ENCODE assay signal across 28 mouse cellular contexts in genomic region chr1:163355626-163356156, GRCm38 (mm10). TPM values are rescaled to one million over a fixed set of nuclear protein-coding genes. Genes with fewer than 3 reads are reported as not detected.
DNase-seq lines count a peak whose midpoint lies in the region; ATAC-seq and TF ChIP-seq lines count a peak whose summit lies in the region.
"Had no signal": no experiment of that assay in that cellular context is flagged by ENCODE, and none has a peak within 500 bp of the region (broad histone marks: within the 10 kb centered on the region; RNA-seq: fewer than 3 reads in every experiment).

No protein-coding gene starts in this region.

- H3K9ac ChIP-seq in hindbrain, postnatal 0 days (replicated peaks; ENCODE audit: low read length), result no peak overlapping the region
- H3K9ac ChIP-seq in hindbrain, embryonic 11.5 days (ENCODE audit: low read depth, low read length), result no peak overlapping the region
- no peak overlapping the region for H3K9ac ChIP-seq in embryonic facial prominence, embryonic 11.5 days (replicated peaks; ENCODE audit: low read length)
- H3K9ac ChIP-seq in heart, embryonic 11.5 days (ENCODE audit: low read depth, low read length), result no peak overlapping the region
- H3K9ac ChIP-seq: forebrain, embryonic 13.5 days; liver, embryonic 13.5 days; lung, embryonic 15.5 days; neural tube, embryonic 12.5 days had no signal

- no peak overlapping the region for H3ac ChIP-seq in myocyte (ENCODE audit: control insufficient read depth, insufficient read length)

- H3K9me3 ChIP-seq in hindbrain, postnatal 0 days (ENCODE audit: low read length), result no peaks in the 10 kb centered on the region
- no peaks in the 10 kb centered on the region for H3K9me3 ChIP-seq in hindbrain, embryonic 11.5 days (ENCODE audit: control insufficient read depth, low read length)
- H3K9me3 ChIP-seq in embryonic facial prominence, embryonic 11.5 days (replicated peaks; ENCODE audit: control insufficient read depth, low read length), result no peaks in the 10 kb centered on the region
- H3K9me3 ChIP-seq in heart, embryonic 11.5 days (replicated peaks; ENCODE audit: control insufficient read depth, low read length), result no peaks in the 10 kb centered on the region
- H3K9me3 ChIP-seq: forebrain, embryonic 13.5 days; heart, embryonic 10.5 days; hindbrain, embryonic 10.5 days; liver, embryonic 13.5 days; lung, embryonic 15.5 days; midbrain, embryonic 10.5 days; neural tube, embryonic 12.5 days had no signal

- no peak overlapping the region for H3K4me2 ChIP-seq in hindbrain, postnatal 0 days (ENCODE audit: low read depth, low read length)
- no peak overlapping the region for H3K4me2 ChIP-seq in hindbrain, embryonic 11.5 days (replicated peaks; ENCODE audit: low read depth, low read length)
- H3K4me2 ChIP-seq in embryonic facial prominence, embryonic 11.5 days (ENCODE audit: low read depth, low read length), result no peak overlapping the region
- peak overlapping the region; percentile 8 for H3K4me2 ChIP-seq in myocyte (ENCODE audit: low read depth)
- no peak overlapping the region for H3K4me2 ChIP-seq in heart, embryonic 11.5 days
- H3K4me2 ChIP-seq: forebrain, embryonic 13.5 days; liver, embryonic 13.5 days; lung, embryonic 15.5 days; neural tube, embryonic 12.5 days had no signal

- H3K4me3 ChIP-seq in hindbrain, postnatal 0 days (ENCODE audit: low read length), result no peak overlapping the region
- H3K4me3 ChIP-seq in hindbrain, embryonic 11.5 days (ENCODE audit: low read depth, low read length), result no peak overlapping the region
- H3K4me3 ChIP-seq in embryonic facial prominence, embryonic 11.5 days (ENCODE audit: low read depth, low read length), result no peak overlapping the region
- H3K4me3 ChIP-seq in myocyte, result no peak overlapping the region
- H3K4me3 ChIP-seq in heart, embryonic 11.5 days (ENCODE audit: low read depth, low read length), result no peak overlapping the region
- H3K4me3 ChIP-seq: forebrain, embryonic 13.5 days; heart, embryonic 10.5 days; hindbrain, embryonic 10.5 days; liver, embryonic 13.5 days; lung, embryonic 15.5 days; midbrain, embryonic 10.5 days; neural tube, embryonic 12.5 days had no signal

- TF ChIP-seq CTCF in hindbrain, postnatal 0 days (IDR thresholded peaks at IDR 0.05; ENCODE audit: low read depth), result no peak

- H3K36me3 ChIP-seq in hindbrain, postnatal 0 days (ENCODE audit: insufficient read depth, low read length), result no peaks in the 10 kb centered on the region
- no peaks in the 10 kb centered on the region for H3K36me3 ChIP-seq in hindbrain, embryonic 11.5 days (ENCODE audit: control insufficient read depth, insufficient read depth, low read length)
- H3K36me3 ChIP-seq in embryonic facial prominence, embryonic 11.5 days (replicated peaks; ENCODE audit: control insufficient read depth, insufficient read depth, low read depth, low read length), result no peaks in the 10 kb centered on the region
- H3K36me3 ChIP-seq in myocyte (ENCODE audit: control insufficient read depth, insufficient read depth), result no peaks in the 10 kb centered on the region
- H3K36me3 ChIP-seq in heart, embryonic 11.5 days (ENCODE audit: control insufficient read depth, insufficient read depth, low read length), result no peaks in the 10 kb centered on the region
- H3K36me3 ChIP-seq: heart, embryonic 10.5 days; hindbrain, embryonic 10.5 days; liver, embryonic 13.5 days; lung, embryonic 15.5 days; midbrain, embryonic 10.5 days; neural tube, embryonic 12.5 days had no signal

- WGBS in hindbrain, postnatal 0 days, result 41% methylated on average over 3 of the region's 3 CpGs
- 48% methylated on average over 3 of the region's 3 CpGs for WGBS in hindbrain, embryonic 11.5 days
- WGBS in embryonic facial prominence, embryonic 11.5 days, result 21% methylated on average over 3 of the region's 3 CpGs
- WGBS in heart, embryonic 11.5 days (ENCODE audit: insufficient replicate concordance), result 39% methylated on average over 3 of the region's 3 CpGs

- H3K27ac ChIP-seq in hindbrain, postnatal 0 days, result no peak overlapping the region
- H3K27ac ChIP-seq in hindbrain, embryonic 11.5 days (ENCODE audit: low read depth, low read length), result no peak overlapping the region
- 0 out of 2 replicates have a peak overlapping the region, but pooled peaks have one; percentile 22 for H3K27ac ChIP-seq in embryonic facial prominence, embryonic 11.5 days (replicated peaks; ENCODE audit: low read depth, low read length)
- H3K27ac ChIP-seq in heart, embryonic 11.5 days (ENCODE audit: low read depth, low read length), result no peak overlapping the region
- H3K27ac ChIP-seq: forebrain, embryonic 13.5 days; heart, embryonic 10.5 days; hindbrain, embryonic 10.5 days; kidney, postnatal 0 days; liver, embryonic 13.5 days; lung, embryonic 15.5 days; macrophage; midbrain, embryonic 10.5 days; neural tube, embryonic 12.5 days had no signal

- no peaks in the 10 kb centered on the region for H3K27me3 ChIP-seq in hindbrain, postnatal 0 days (ENCODE audit: insufficient read depth, low read length)
- H3K27me3 ChIP-seq in hindbrain, embryonic 11.5 days (ENCODE audit: control insufficient read depth, insufficient read depth, low read length), result no peaks in the 10 kb centered on the region
- no peaks in the 10 kb centered on the region for H3K27me3 ChIP-seq in embryonic facial prominence, embryonic 11.5 days (ENCODE audit: control insufficient read depth, insufficient read depth, low read length)
- H3K27me3 ChIP-seq in myocyte (ENCODE audit: control insufficient read depth, insufficient read depth, insufficient read length), result no peaks in the 10 kb centered on the region
- H3K27me3 ChIP-seq in heart, embryonic 11.5 days (ENCODE audit: control insufficient read depth, insufficient read depth, low read length), result no peaks in the 10 kb centered on the region
- H3K27me3 ChIP-seq: forebrain, embryonic 13.5 days; liver, embryonic 13.5 days; lung, embryonic 15.5 days; neural tube, embryonic 12.5 days had no signal

- ATAC-seq in hindbrain, postnatal 0 days, result no peak
- ATAC-seq in hindbrain, embryonic 11.5 days (ENCODE audit: low FRiP score), result no peak
- no peak for ATAC-seq in embryonic facial prominence, embryonic 11.5 days (replicated peaks; ENCODE audit: insufficient number of reproducible peaks, low FRiP score, low TSS enrichment, low read depth)
- ATAC-seq in heart, embryonic 11.5 days (replicated peaks; ENCODE audit: insufficient number of reproducible peaks, low FRiP score, low TSS enrichment), result no peak
- ATAC-seq: forebrain, embryonic 13.5 days; Patski had no signal

- H3K4me1 ChIP-seq in hindbrain, postnatal 0 days (ENCODE audit: insufficient read depth, low read length), result no peaks in the 10 kb centered on the region
- H3K4me1 ChIP-seq in hindbrain, embryonic 11.5 days (replicated peaks; ENCODE audit: control insufficient read depth, insufficient read depth, low read length), result no peaks in the 10 kb centered on the region
- H3K4me1 ChIP-seq in embryonic facial prominence, embryonic 11.5 days (ENCODE audit: control insufficient read depth, insufficient read depth, low read length), result no peaks in the 10 kb centered on the region; the same call in 1 of the 2 replicates
- H3K4me1 ChIP-seq in heart, embryonic 11.5 days (ENCODE audit: control insufficient read depth, insufficient read depth, low read length), result no peaks in the 10 kb centered on the region
- H3K4me1 ChIP-seq: hindbrain, embryonic 10.5 days; liver, embryonic 13.5 days; midbrain, embryonic 10.5 days; neural tube, embryonic 12.5 days had no signal

- H3K79me2 ChIP-seq in myocyte (ENCODE audit: control insufficient read depth, insufficient read depth), result no peaks in the 10 kb centered on the region

- TF ChIP-seq POLR2A in myocyte (IDR thresholded peaks at IDR 0.05; ENCODE audit: insufficient read length, low read depth), result no peak

- peak; percentile 14 for DNase-seq in hindbrain, postnatal 0 days (ENCODE audit: low spot score)
- DNase-seq in hindbrain, embryonic 11.5 days (ENCODE audit: low spot score), result no peak
- DNase-seq in embryonic facial prominence, embryonic 11.5 days (ENCODE audit: low spot score), result peak; percentile 80
- DNase-seq in hindlimb bud, embryonic 11.5 days (ENCODE audit: extremely low spot score, low read depth, low spot score), result peak; percentile 85
- no peak for DNase-seq in kidney, adult 8-10 months
- DNase-seq: adrenal gland, adult 2 months; cerebellum, adult 11 months; cerebellum, adult 9-11 months; gastrocnemius, postnatal 10 days; heart, postnatal 10 days; kidney, adult 18-20 months; left cerebral cortex, postnatal 4 days; liver, embryonic 13.5 days; right cerebral cortex, postnatal 14 days; thymus, postnatal 14 days had no signal

TF ChIP-seq in myocyte, 11 proteins besides CTCF, POLR2A, EP300 and RAD21:
- no peak for TF ChIP-seq MAX (IDR thresholded peaks at IDR 0.05; ENCODE audit: low read depth)

RNA-seq across cellular contexts. Expression of gene Prrx1, which starts 42.2 kb away (rescaled TPM):
- 3.7 and 4.8 TPM in 2 replicates for total RNA-seq in hindbrain, postnatal 0 days (2014; rRNA removed)
- 4.4 and 4.9 TPM in 2 replicates for polyA plus RNA-seq in hindbrain, postnatal 0 days (2015; fragmentation: Nextera tagmentation; extraction: Ambion mirVana)
- 51.8 and 71.0 TPM in 2 replicates for polyA plus RNA-seq in hindbrain, embryonic 11.5 days (2014; fragmentation: Nextera tagmentation; extraction: Ambion mirVana)
- 126 and 145 TPM in 2 replicates for polyA plus RNA-seq in embryonic facial prominence, embryonic 11.5 days (2014; fragmentation: Nextera tagmentation; extraction: Ambion mirVana)
- polyA plus RNA-seq in myocyte (2012; fragmentation: generic; extraction: Trizol), result 7.0 TPM
- polyA plus RNA-seq in heart, embryonic 11.5 days (2014; fragmentation: Nextera tagmentation; extraction: Ambion mirVana), result 9.1 and 9.7 TPM in 2 replicates
- total RNA-seq: common myeloid progenitor, adult 5-6 weeks; granulocyte monocyte progenitor cell, adult 5-6 weeks had no signal

RNA-seq across cellular contexts. Expression of gene Gorab, which starts 47.8 kb away (rescaled TPM):
- total RNA-seq in hindbrain, postnatal 0 days (2014; rRNA removed), result 8.1 and 10.6 TPM in 2 replicates
- polyA plus RNA-seq in hindbrain, postnatal 0 days (2015; fragmentation: Nextera tagmentation; extraction: Ambion mirVana), result 15.5 and 16.6 TPM in 2 replicates
- polyA plus RNA-seq in hindbrain, embryonic 11.5 days (2014; fragmentation: Nextera tagmentation; extraction: Ambion mirVana), result 25.1 and 31.5 TPM in 2 replicates
- 38.9 and 41.9 TPM in 2 replicates for polyA plus RNA-seq in embryonic facial prominence, embryonic 11.5 days (2014; fragmentation: Nextera tagmentation; extraction: Ambion mirVana)
- 2.9 TPM for polyA plus RNA-seq in myocyte (2012; fragmentation: generic; extraction: Trizol)
- 10.8 and 14.1 TPM in 2 replicates for polyA plus RNA-seq in heart, embryonic 11.5 days (2014; fragmentation: Nextera tagmentation; extraction: Ambion mirVana)

Comparison
In these comparisons a context has a peak if more than half of its experiments do, and no peak if none do; other contexts are left out.
1. DNase-seq: peak in hindbrain, postnatal 0 days (single experiment), embryonic facial prominence, embryonic 11.5 days (single experiment) and hindlimb bud, embryonic 11.5 days (single experiment); none in hindbrain, embryonic 11.5 days (single experiment) and kidney, adult 8-10 months (0 of 2).